Comparison of ENCODE assay signal across 26 mouse cellular contexts in the genomic region with DNA sequence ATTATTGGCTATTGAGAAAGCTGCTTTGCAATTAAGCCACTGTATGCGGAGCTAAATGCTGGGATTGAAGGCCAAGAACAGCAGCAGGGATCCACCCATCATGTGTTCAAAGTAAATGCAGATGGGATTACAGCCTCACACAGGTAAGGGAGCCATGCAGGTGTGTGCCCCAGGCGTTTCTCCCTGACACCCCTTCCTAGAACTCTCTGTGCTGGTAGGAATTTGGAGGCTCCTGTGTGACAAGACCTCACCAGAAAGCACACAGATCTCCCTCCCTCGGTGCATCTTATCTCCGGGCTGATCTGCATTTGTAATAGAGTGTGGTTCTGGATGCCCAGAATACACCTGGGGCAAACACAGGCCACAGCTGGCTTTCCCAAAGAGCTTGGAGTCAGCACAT.
DNase-seq lines count a peak whose midpoint lies in the region; ATAC-seq and TF ChIP-seq lines count a peak whose summit lies in the region.
"Had no signal": no experiment of that assay in that cellular context is flagged by ENCODE, and none has a peak within 500 bp of the region (broad histone marks: within the 10 kb centered on the region; RNA-seq: fewer than 3 reads in every experiment).

No protein-coding gene starts in this region.

- 50% methylated on average over 4 of the region's 4 CpGs for WGBS in embryonic facial prominence, embryonic 14.5 days
- 65% methylated on average over 4 of the region's 4 CpGs for WGBS in embryonic facial prominence, embryonic 10.5 days
- 55% methylated on average over 4 of the region's 4 CpGs for WGBS in limb, embryonic 14.5 days
- WGBS in limb, embryonic 10.5 days = 67% methylated on average over 4 of the region's 4 CpGs
- 54% methylated on average over 4 of the region's 4 CpGs for WGBS in limb, embryonic 15.5 days

- no peak for TF ChIP-seq POLR2A in limb, embryonic 14.5 days (IDR thresholded peaks at IDR 0.05; ENCODE audit: borderline replicate concordance, extremely low read depth, insufficient read depth, insufficient read length)

- no peaks in the 10 kb centered on the region for H3K9me3 ChIP-seq in embryonic facial prominence, embryonic 14.5 days (ENCODE audit: control insufficient read depth, low read length)
- no peaks in the 10 kb centered on the region for H3K9me3 ChIP-seq in embryonic facial prominence, embryonic 10.5 days
- no peaks in the 10 kb centered on the region for H3K9me3 ChIP-seq in limb, embryonic 14.5 days (ENCODE audit: control insufficient read depth, low read length)
- H3K9me3 ChIP-seq in limb, embryonic 10.5 days (replicated peaks) = no peaks in the 10 kb centered on the region
- no peaks in the 10 kb centered on the region for H3K9me3 ChIP-seq in limb, embryonic 15.5 days
- H3K9me3 ChIP-seq: embryonic facial prominence, embryonic 13.5 days; forebrain, embryonic 13.5 days; forebrain, embryonic 15.5 days had no signal

- no peak overlapping the region for H3K27ac ChIP-seq in embryonic facial prominence, embryonic 14.5 days (replicated peaks; ENCODE audit: low read depth, low read length)
- H3K27ac ChIP-seq in embryonic facial prominence, embryonic 10.5 days (replicated peaks) = no peak overlapping the region
- no peak overlapping the region for H3K27ac ChIP-seq in limb, embryonic 14.5 days (replicated peaks; ENCODE audit: low read depth, low read length)
- no peak overlapping the region for H3K27ac ChIP-seq in limb, embryonic 10.5 days
- no peak overlapping the region for H3K27ac ChIP-seq in limb, embryonic 15.5 days
- H3K27ac ChIP-seq: embryonic facial prominence, embryonic 13.5 days; forebrain, embryonic 13.5 days; forebrain, embryonic 15.5 days had no signal

- no peak overlapping the region for H3K9ac ChIP-seq in embryonic facial prominence, embryonic 14.5 days (ENCODE audit: low read depth, low read length)
- no peak overlapping the region for H3K9ac ChIP-seq in limb, embryonic 14.5 days (ENCODE audit: low read depth, low read length, severe bottlenecking)
- H3K9ac ChIP-seq in limb, embryonic 15.5 days = no peak overlapping the region
- H3K9ac ChIP-seq: embryonic facial prominence, embryonic 13.5 days; forebrain, embryonic 13.5 days; forebrain, embryonic 15.5 days; forebrain, postnatal 0 days had no signal

- DNase-seq in embryonic facial prominence, embryonic 14.5 days (ENCODE audit: low spot score) = peak; percentile 39
- no peak for DNase-seq in embryonic facial prominence, embryonic 10.5 days (ENCODE audit: low spot score)
- DNase-seq in limb, embryonic 14.5 days (ENCODE audit: low spot score) = peak; percentile 30
- DNase-seq in limb, embryonic 10.5 days (ENCODE audit: low spot score) = no peak
- peak; percentile 5 for DNase-seq in testis, postnatal 14 days (ENCODE audit: low spot score)
- no peak for DNase-seq in testis, postnatal 10 days (ENCODE audit: low spot score)
- DNase-seq in lung, postnatal 10 days = no peak
- DNase-seq: adrenal gland, adult 8-10 months; adrenal gland, postnatal 14 days; adrenal gland, postnatal 36 days; B cell, adult 2 months; cerebellum, adult 11-12 months; cerebellum, adult 2 months; cerebellum, adult 9-10 months; cerebellum, postnatal 10 days; cerebellum, postnatal 25 days; forebrain, postnatal 0 days had no signal

- no peak; the same call in 1 of the 2 replicates for ATAC-seq in embryonic facial prominence, embryonic 14.5 days (ENCODE audit: low read depth)
- no peak for ATAC-seq in limb, embryonic 14.5 days (ENCODE audit: low FRiP score, low read depth)
- ATAC-seq in limb, embryonic 15.5 days (ENCODE audit: insufficient number of reproducible peaks, low FRiP score, low TSS enrichment, low read depth) = peak; percentile 53; the same call in 1 of the 2 replicates
- ATAC-seq: activated CD4-positive, CD25-positive, alpha-beta regulatory T cell, adult 4 months; CD4-positive, CD25-positive, alpha-beta regulatory T cell, adult 4 months; forebrain, embryonic 13.5 days; forebrain, embryonic 15.5 days; forebrain, postnatal 0 days; Patski had no signal

- H3K36me3 ChIP-seq in embryonic facial prominence, embryonic 14.5 days (ENCODE audit: control insufficient read depth, insufficient read depth, low read length) = no peaks in the 10 kb centered on the region
- H3K36me3 ChIP-seq in embryonic facial prominence, embryonic 10.5 days (replicated peaks) = no peaks in the 10 kb centered on the region
- H3K36me3 ChIP-seq in limb, embryonic 14.5 days (ENCODE audit: control insufficient read depth, insufficient read depth, low read length) = no peaks in the 10 kb centered on the region
- H3K36me3 ChIP-seq in limb, embryonic 10.5 days = no peaks in the 10 kb centered on the region
- no peaks in the 10 kb centered on the region for H3K36me3 ChIP-seq in limb, embryonic 15.5 days
- H3K36me3 ChIP-seq: embryonic facial prominence, embryonic 13.5 days; forebrain, embryonic 15.5 days; G1E had no signal

- H3K4me3 ChIP-seq in embryonic facial prominence, embryonic 14.5 days (ENCODE audit: low read depth, low read length) = no peak overlapping the region
- no peak overlapping the region for H3K4me3 ChIP-seq in embryonic facial prominence, embryonic 10.5 days
- no peak overlapping the region for H3K4me3 ChIP-seq in limb, embryonic 14.5 days (replicated peaks; ENCODE audit: low read length)
- no peak overlapping the region for H3K4me3 ChIP-seq in limb, embryonic 10.5 days
- no peak overlapping the region for H3K4me3 ChIP-seq in limb, embryonic 15.5 days
- H3K4me3 ChIP-seq: embryonic facial prominence, embryonic 13.5 days; forebrain, embryonic 13.5 days; forebrain, embryonic 15.5 days had no signal

- no peak overlapping the region for H3K4me2 ChIP-seq in embryonic facial prominence, embryonic 14.5 days (ENCODE audit: low read depth, low read length)
- H3K4me2 ChIP-seq in limb, embryonic 14.5 days (replicated peaks; ENCODE audit: low read depth, low read length, severe bottlenecking) = no peak overlapping the region
- H3K4me2 ChIP-seq in limb, embryonic 15.5 days = no peak overlapping the region
- H3K4me2 ChIP-seq: embryonic facial prominence, embryonic 13.5 days; forebrain, embryonic 13.5 days; forebrain, embryonic 15.5 days had no signal

- H3K27me3 ChIP-seq in embryonic facial prominence, embryonic 14.5 days (replicated peaks; ENCODE audit: control insufficient read depth, insufficient read depth, low read length) = no peaks in the 10 kb centered on the region
- H3K27me3 ChIP-seq in embryonic facial prominence, embryonic 10.5 days (replicated peaks; ENCODE audit: low read depth, poor library complexity, severe bottlenecking) = no peaks in the 10 kb centered on the region
- H3K27me3 ChIP-seq in limb, embryonic 14.5 days (ENCODE audit: control insufficient read depth, insufficient read depth, low read length) = no peaks in the 10 kb centered on the region
- peaks cover 37% of the 10 kb centered on the region for H3K27me3 ChIP-seq in limb, embryonic 10.5 days (ENCODE audit: low read depth, poor library complexity, severe bottlenecking)
- no peaks in the 10 kb centered on the region for H3K27me3 ChIP-seq in limb, embryonic 15.5 days
- H3K27me3 ChIP-seq: CH12.LX; embryonic facial prominence, embryonic 13.5 days; forebrain, embryonic 13.5 days; forebrain, embryonic 15.5 days had no signal

- no peaks in the 10 kb centered on the region for H3K4me1 ChIP-seq in embryonic facial prominence, embryonic 14.5 days (ENCODE audit: control insufficient read depth, insufficient read depth, low read length)
- peaks cover 8% of the 10 kb centered on the region for H3K4me1 ChIP-seq in embryonic facial prominence, embryonic 10.5 days
- H3K4me1 ChIP-seq in limb, embryonic 14.5 days (ENCODE audit: control insufficient read depth, insufficient read depth, low read length) = peaks cover 3% of the 10 kb centered on the region; the same call in 1 of the 2 replicates
- H3K4me1 ChIP-seq in limb, embryonic 10.5 days = peaks cover 13% of the 10 kb centered on the region
- no peaks in the 10 kb centered on the region for H3K4me1 ChIP-seq in limb, embryonic 15.5 days
- H3K4me1 ChIP-seq: forebrain, embryonic 13.5 days; forebrain, embryonic 15.5 days had no signal

Comparison
In these comparisons a context has a peak if more than half of its experiments do, and no peak if none do; other contexts are left out.
1. DNase-seq: peak in embryonic facial prominence, embryonic 14.5 days (single experiment), limb, embryonic 14.5 days (single experiment) and testis, postnatal 14 days (single experiment); none in embryonic facial prominence, embryonic 10.5 days (single experiment), limb, embryonic 10.5 days (single experiment), testis, postnatal 10 days (single experiment) and lung, postnatal 10 days (single experiment).